Mouse (Mus musculus): Measurements from ENCODE around the gene Plxnb3. TPM values are rescaled to one million over a fixed set of nuclear protein-coding genes. Genes with fewer than 3 reads are reported as not detected.

Gene Plxnb3
- polyA plus RNA-seq, 1 experiment from 2014 or later: 0.17 TPM

GRCm38 (mm10) chrX:73767267-73767666, 10.4 kb downstream of the Plxnb3 start:
- Histone ChIP-seq H3K9ac (ENCODE audit: low read length) (no peak overlapping the region), H3K9me3 (ENCODE audit: control insufficient read depth, low read length) (no peaks in the 10 kb centered on the region), H3K4me2 (ENCODE audit: low read depth, severe bottlenecking) (no peak overlapping the region), H3K27ac (replicated peaks; ENCODE audit: low read depth, low read length) (no peak overlapping the region), H3K27me3 (ENCODE audit: control insufficient read depth, insufficient read depth, low read length) (no peaks in the 10 kb centered on the region), H3K4me1 (ENCODE audit: control insufficient read depth, insufficient read depth, low read length) (no peaks in the 10 kb centered on the region), H3K36me3 (ENCODE audit: control insufficient read depth, insufficient read depth, low read length) (no peaks in the 10 kb centered on the region), H3K4me3 (ENCODE audit: low read depth, low read length) (no peak overlapping the region)
- DNase-seq (ENCODE audit: low spot score) (peak; percentile 39), ATAC-seq (ENCODE audit: insufficient number of reproducible peaks, low FRiP score, low TSS enrichment, low read depth) (no peak)
- 55% methylated on average over 9 of the region's 9 CpGs for WGBS

- no peaks in the 10 kb centered on the region for H3K4me1 ChIP-seq (ENCODE audit: control insufficient read depth, insufficient read depth, low read length)
- H3K36me3 ChIP-seq (ENCODE audit: control insufficient read depth, insufficient read depth, low read length): no peaks in the 10 kb centered on the region
- no peaks in the 10 kb centered on the region for H3K9me3 ChIP-seq (ENCODE audit: control insufficient read depth, low read length)
- DNase-seq (ENCODE audit: low spot score) (no peak), ATAC-seq (ENCODE audit: insufficient number of reproducible peaks, low FRiP score, low TSS enrichment, low read depth) (0 out of 2 replicates have a peak, but pooled peaks have one; percentile 18)
- no peak within 1 kb of the TSS for H3K27ac ChIP-seq (replicated peaks; ENCODE audit: low read depth, low read length)
- WGBS: 57% methylated on average over 9 of the region's 9 CpGs
- no peaks in the 10 kb centered on the region for H3K27me3 ChIP-seq (ENCODE audit: control insufficient read depth, insufficient read depth, low read length)
- H3K4me3 ChIP-seq (ENCODE audit: low read depth, low read length): no peak within 1 kb of the TSS
- no peak within 1 kb of the TSS for H3K4me2 ChIP-seq (ENCODE audit: low read depth, severe bottlenecking)
- no peak within 1 kb of the TSS for H3K9ac ChIP-seq (ENCODE audit: low read length)
Observed at GRCm38 (mm10) chrX:73774168-73774760, 17.4 kb downstream of the Plxnb3 start, which contains the start of gene Srpk3. Gene Srpk3 (plus strand): TSS chrX:73774405.

DNA sequence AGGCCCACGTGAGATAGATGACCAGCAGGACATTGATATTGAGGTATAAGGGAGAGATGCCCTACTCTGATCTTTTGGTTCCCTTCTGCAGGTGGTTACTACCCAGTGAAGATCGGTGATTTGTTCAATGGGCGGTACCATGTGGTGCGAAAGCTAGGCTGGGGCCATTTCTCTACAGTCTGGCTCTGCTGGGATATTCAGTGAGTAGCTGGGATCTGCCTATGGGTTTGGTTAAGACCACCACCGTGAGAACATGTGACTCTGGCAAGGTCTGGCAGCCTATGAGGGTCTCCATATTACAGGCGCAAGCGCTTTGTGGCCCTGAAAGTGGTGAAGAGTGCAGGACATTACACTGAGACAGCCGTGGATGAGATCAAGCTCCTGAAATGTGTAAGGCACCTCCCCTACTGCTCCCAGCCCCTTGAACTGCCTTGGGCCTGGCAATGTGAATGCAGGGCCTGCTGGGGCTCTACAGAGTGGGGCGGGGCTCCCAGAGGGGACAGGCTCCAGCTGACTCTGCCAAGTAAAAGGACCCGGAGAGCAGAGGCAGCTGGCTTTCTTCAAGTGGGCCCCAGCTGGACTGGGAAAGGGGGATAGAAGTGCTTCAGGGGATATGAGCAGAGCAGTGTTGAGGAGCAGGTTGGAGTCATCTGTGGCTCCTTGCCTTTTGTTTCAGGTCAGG, 18.1 kb downstream of the Plxnb3 start:
- Histone ChIP-seq H3K4me1 (ENCODE audit: control insufficient read depth, insufficient read depth, low read length) (no peaks in the 10 kb centered on the region), H3K4me3 (ENCODE audit: low read depth, low read length) (no peak overlapping the region), H3K4me2 (ENCODE audit: low read depth, severe bottlenecking) (no peak overlapping the region), H3K27me3 (ENCODE audit: control insufficient read depth, insufficient read depth, low read length) (no peaks in the 10 kb centered on the region), H3K9me3 (ENCODE audit: control insufficient read depth, low read length) (no peaks in the 10 kb centered on the region), H3K9ac (ENCODE audit: low read length) (no peak overlapping the region), H3K27ac (replicated peaks; ENCODE audit: low read depth, low read length) (no peak overlapping the region), H3K36me3 (ENCODE audit: control insufficient read depth, insufficient read depth, low read length) (peaks cover 3% of the 10 kb centered on the region)
- 71% methylated on average over 10 of the region's 10 CpGs for WGBS
- ATAC-seq (ENCODE audit: insufficient number of reproducible peaks, low FRiP score, low TSS enrichment, low read depth) (no peak), DNase-seq (ENCODE audit: low spot score) (no peak)

- H3K4me1 ChIP-seq (ENCODE audit: control insufficient read depth, insufficient read depth, low read length): no peaks in the 10 kb centered on the region
- H3K4me3 ChIP-seq (ENCODE audit: low read depth, low read length): no peak overlapping the region
- ATAC-seq (ENCODE audit: insufficient number of reproducible peaks, low FRiP score, low TSS enrichment, low read depth) (no peak), DNase-seq (ENCODE audit: low spot score) (no peak)
- no peak overlapping the region for H3K9ac ChIP-seq (ENCODE audit: low read length)
- 0 out of 2 replicates have a peak, but pooled peaks cover 2% of the 10 kb centered on the region for H3K27me3 ChIP-seq (ENCODE audit: control insufficient read depth, insufficient read depth, low read length)
- H3K9me3 ChIP-seq (ENCODE audit: control insufficient read depth, low read length): no peaks in the 10 kb centered on the region
- WGBS: 81% methylated on average over 3 of the region's 3 CpGs
- H3K27ac ChIP-seq (replicated peaks; ENCODE audit: low read depth, low read length): no peak overlapping the region
- no peak overlapping the region for H3K4me2 ChIP-seq (ENCODE audit: low read depth, severe bottlenecking)
- H3K36me3 ChIP-seq (ENCODE audit: control insufficient read depth, insufficient read depth, low read length): peaks cover 9% of the 10 kb centered on the region
Observed at GRCm38 (mm10) chrX:73782227-73782626, 25.3 kb downstream of the Plxnb3 start.

DNA sequence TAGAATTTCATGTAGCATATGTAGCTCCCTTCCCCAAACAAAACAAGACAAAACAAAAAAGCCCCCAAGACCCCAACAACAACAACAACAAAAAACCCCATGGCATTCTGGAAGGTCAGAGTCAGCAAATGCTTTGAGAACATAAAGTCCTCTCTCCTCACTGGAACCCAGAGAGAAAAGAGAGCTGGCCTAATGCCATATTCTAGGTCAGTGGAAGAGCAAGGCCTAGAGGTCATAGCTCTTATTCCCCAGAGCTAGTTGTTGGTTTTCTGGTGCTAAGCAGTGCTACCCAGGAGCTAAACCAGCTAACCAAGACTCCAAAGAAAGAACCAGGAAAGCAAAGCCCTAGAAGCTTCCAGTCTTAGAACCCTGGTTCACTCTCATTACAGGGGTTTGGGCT, 28.8 kb downstream of the Plxnb3 start:
- 0 out of 2 replicates have a peak, but pooled peaks cover 2% of the 10 kb centered on the region for H3K27me3 ChIP-seq (ENCODE audit: control insufficient read depth, insufficient read depth, low read length)
- H3K27ac ChIP-seq (replicated peaks; ENCODE audit: low read depth, low read length): no peak overlapping the region
- H3K9ac ChIP-seq (ENCODE audit: low read length): peak overlapping the region; percentile 66; the same call in 1 of the 2 replicates
- no peaks in the 10 kb centered on the region for H3K9me3 ChIP-seq (ENCODE audit: control insufficient read depth, low read length)
- H3K4me2 ChIP-seq (ENCODE audit: low read depth, severe bottlenecking): peak overlapping the region; percentile 43
- H3K36me3 ChIP-seq (ENCODE audit: control insufficient read depth, insufficient read depth, low read length): peaks cover 2% of the 10 kb centered on the region
- ATAC-seq (ENCODE audit: insufficient number of reproducible peaks, low FRiP score, low TSS enrichment, low read depth): no peak
- DNase-seq (ENCODE audit: low spot score): no peak
- H3K4me1 ChIP-seq (ENCODE audit: control insufficient read depth, insufficient read depth, low read length): no peaks in the 10 kb centered on the region
- H3K4me3 ChIP-seq (ENCODE audit: low read depth, low read length): peak overlapping the region; percentile 54

GRCm38 (mm10) chrX:73786364-73787224, 29.7 kb downstream of the Plxnb3 start, which contains the start of the genes Idh3g and Ssr4:
Gene Idh3g (minus strand): TSS chrX:73786897.
Gene Ssr4 (plus strand): TSS chrX:73787028.
- WGBS: 16% methylated on average over 52 of the region's 52 CpGs
- peak within 1 kb of the TSS; percentile 54 for H3K4me3 ChIP-seq (ENCODE audit: low read depth, low read length)
- peak within 1 kb of the TSS; percentile 61 for H3K4me2 ChIP-seq (ENCODE audit: low read depth, severe bottlenecking)
- H3K27me3 ChIP-seq (ENCODE audit: control insufficient read depth, insufficient read depth, low read length): 0 out of 2 replicates have a peak, but pooled peaks cover 2% of the 10 kb centered on the region
- peak within 1 kb of the TSS; percentile 59 for H3K27ac ChIP-seq (replicated peaks; ENCODE audit: low read depth, low read length)
- peak; percentile 95 for ATAC-seq (ENCODE audit: insufficient number of reproducible peaks, low FRiP score, low TSS enrichment, low read depth)
- H3K36me3 ChIP-seq (ENCODE audit: control insufficient read depth, insufficient read depth, low read length): no peaks in the 10 kb centered on the region; the same call in 1 of the 2 replicates
- H3K4me1 ChIP-seq (ENCODE audit: control insufficient read depth, insufficient read depth, low read length): no peaks in the 10 kb centered on the region
- H3K9me3 ChIP-seq (ENCODE audit: control insufficient read depth, low read length): no peaks in the 10 kb centered on the region
- DNase-seq (ENCODE audit: low spot score): peak; percentile 94
- H3K9ac ChIP-seq (ENCODE audit: low read length): peak within 1 kb of the TSS; percentile 66

- no peaks in the 10 kb centered on the region; the same call in 1 of the 2 replicates for H3K36me3 ChIP-seq (ENCODE audit: control insufficient read depth, insufficient read depth, low read length)
- no peaks in the 10 kb centered on the region for H3K4me1 ChIP-seq (ENCODE audit: control insufficient read depth, insufficient read depth, low read length)
- peak overlapping the region; percentile 61 for H3K4me2 ChIP-seq (ENCODE audit: low read depth, severe bottlenecking)
- H3K4me3 ChIP-seq (ENCODE audit: low read depth, low read length): peak overlapping the region; percentile 54
- peak overlapping the region; percentile 59; the same call in 1 of the 2 replicates for H3K27ac ChIP-seq (replicated peaks; ENCODE audit: low read depth, low read length)
- no peaks in the 10 kb centered on the region for H3K9me3 ChIP-seq (ENCODE audit: control insufficient read depth, low read length)
- ATAC-seq (ENCODE audit: insufficient number of reproducible peaks, low FRiP score, low TSS enrichment, low read depth): peak; percentile 48; the same call in 1 of the 2 replicates
- DNase-seq (ENCODE audit: low spot score): no peak
- peak overlapping the region; percentile 63 for H3K9ac ChIP-seq (ENCODE audit: low read length)
- 21% methylated on average over 22 of the region's 22 CpGs for WGBS
- 0 out of 2 replicates have a peak, but pooled peaks cover 2% of the 10 kb centered on the region for H3K27me3 ChIP-seq (ENCODE audit: control insufficient read depth, insufficient read depth, low read length)
Observed at GRCm38 (mm10) chrX:73787225-73787558, 30.3 kb downstream of the Plxnb3 start.

- H3K27ac ChIP-seq (replicated peaks; ENCODE audit: low read depth, low read length): no peak overlapping the region
- ATAC-seq (ENCODE audit: insufficient number of reproducible peaks, low FRiP score, low TSS enrichment, low read depth) (no peak), DNase-seq (ENCODE audit: low spot score) (no peak)
- no peak overlapping the region for H3K4me3 ChIP-seq (ENCODE audit: low read depth, low read length)
- 95% methylated on average over 1 of the region's 1 CpGs for WGBS
- H3K4me1 ChIP-seq (ENCODE audit: control insufficient read depth, insufficient read depth, low read length): no peaks in the 10 kb centered on the region
- H3K36me3 ChIP-seq (ENCODE audit: control insufficient read depth, insufficient read depth, low read length): no peaks in the 10 kb centered on the region; the same call in 1 of the 2 replicates
- H3K4me2 ChIP-seq (ENCODE audit: low read depth, severe bottlenecking): no peak overlapping the region
- 0 out of 2 replicates have a peak, but pooled peaks cover 2% of the 10 kb centered on the region for H3K27me3 ChIP-seq (ENCODE audit: control insufficient read depth, insufficient read depth, low read length)
- no peaks in the 10 kb centered on the region for H3K9me3 ChIP-seq (ENCODE audit: control insufficient read depth, low read length)
- H3K9ac ChIP-seq (ENCODE audit: low read length): no peak overlapping the region
Observed at GRCm38 (mm10) chrX:73788501-73788900, 31.6 kb downstream of the Plxnb3 start.

Measured in limb, embryonic 11.5 days (tissue).